Mouse (Mus musculus) midbrain, embryonic 14.5 days (tissue): ENCODE results near the gene Ndufv3. TPM values are rescaled to one million over a fixed set of nuclear protein-coding genes. Genes with fewer than 3 reads are reported as not detected.
A peak's percentile ranks its signal among the peaks of the same experiment; 100 is the strongest.

ENCODE experiments used
- ATAC-seq: fragments of 200-750 bp; cut with Nextera tagmentation; 2 replicates; pipeline ENCODE4 v1.8.0; 2017; ENCODE audit warnings: moderate number of reproducible peaks, moderate library complexity; ENCODE audit not compliant: low FRiP score, low TSS enrichment
- DNase-seq: peaks from one replicate; pipeline ENCODE4 v3.0.0-alpha.2; 2015
- H3K27ac ChIP-seq: fragments of 300-500 bp; sonication (generic); replicated peaks from 2 replicates; pipeline ENCODE4 v1.5.1; 2014; ENCODE audit warnings: mild to moderate bottlenecking, low read depth, low read length, moderate library complexity
- H3K27me3 ChIP-seq: fragments of 300-500 bp; sonication (generic); 2 replicates; pipeline ENCODE4 v1.6.1; 2014; ENCODE audit warnings: low read length, control low read depth, mixed read lengths; ENCODE audit not compliant: control insufficient read depth, insufficient read depth
- H3K36me3 ChIP-seq: fragments of 300-500 bp; sonication (generic); 2 replicates; pipeline ENCODE4 v1.6.1; 2014; ENCODE audit warnings: low read length, control low read depth; ENCODE audit not compliant: control insufficient read depth, insufficient read depth
- H3K4me1 ChIP-seq: fragments of 300-500 bp; sonication (generic); 2 replicates; pipeline ENCODE4 v1.6.1; 2014; ENCODE audit warnings: mild to moderate bottlenecking, antibody characterized with exemption, low read length, control low read depth; ENCODE audit not compliant: control insufficient read depth, insufficient read depth
- H3K4me2 ChIP-seq: fragments of 300-500 bp; sonication (generic); 2 replicates; pipeline ENCODE4 v1.6.1; 2014; ENCODE audit warnings: mild to moderate bottlenecking, low read length, moderate library complexity
- H3K4me3 ChIP-seq: fragments of 300-500 bp; sonication (generic); replicated peaks from 2 replicates; pipeline ENCODE4 v1.5.1; 2014; ENCODE audit warnings: low read depth, low read length
- H3K9ac ChIP-seq: fragments of 300-500 bp; sonication (generic); replicated peaks from 2 replicates; pipeline ENCODE4 v1.6.1; 2014; ENCODE audit warnings: mild to moderate bottlenecking, low read length, moderate library complexity
- H3K9me3 ChIP-seq: fragments of 300-500 bp; sonication (generic); 2 replicates; pipeline ENCODE4 v1.6.1; 2016; ENCODE audit warnings: low read length, control low read depth, mixed read lengths; ENCODE audit not compliant: control insufficient read depth
- WGBS: fragments of 180-500 bp; shearing (Covaris S2); extraction: QIAGEN DNeasy Blood & Tissue Kit; methylation state at CpG from one replicate; pipeline ENCODE4 v1.1.7; 2014; 5-methylcytosine and 5-hydroxymethylcytosine counted together
- polyA plus RNA-seq: library from polyadenylated mRNA; unstranded; fragments of >200 nt; fragmentation: Nextera tagmentation; extraction: Ambion mirVana; gene quantifications from 2 replicates; pipeline ENCODE4 v1.2.1, GENCODE M21; 2014

The Ndufv3 gene
- 419 and 525 TPM in 2 replicates for polyA plus RNA-seq

DNA sequence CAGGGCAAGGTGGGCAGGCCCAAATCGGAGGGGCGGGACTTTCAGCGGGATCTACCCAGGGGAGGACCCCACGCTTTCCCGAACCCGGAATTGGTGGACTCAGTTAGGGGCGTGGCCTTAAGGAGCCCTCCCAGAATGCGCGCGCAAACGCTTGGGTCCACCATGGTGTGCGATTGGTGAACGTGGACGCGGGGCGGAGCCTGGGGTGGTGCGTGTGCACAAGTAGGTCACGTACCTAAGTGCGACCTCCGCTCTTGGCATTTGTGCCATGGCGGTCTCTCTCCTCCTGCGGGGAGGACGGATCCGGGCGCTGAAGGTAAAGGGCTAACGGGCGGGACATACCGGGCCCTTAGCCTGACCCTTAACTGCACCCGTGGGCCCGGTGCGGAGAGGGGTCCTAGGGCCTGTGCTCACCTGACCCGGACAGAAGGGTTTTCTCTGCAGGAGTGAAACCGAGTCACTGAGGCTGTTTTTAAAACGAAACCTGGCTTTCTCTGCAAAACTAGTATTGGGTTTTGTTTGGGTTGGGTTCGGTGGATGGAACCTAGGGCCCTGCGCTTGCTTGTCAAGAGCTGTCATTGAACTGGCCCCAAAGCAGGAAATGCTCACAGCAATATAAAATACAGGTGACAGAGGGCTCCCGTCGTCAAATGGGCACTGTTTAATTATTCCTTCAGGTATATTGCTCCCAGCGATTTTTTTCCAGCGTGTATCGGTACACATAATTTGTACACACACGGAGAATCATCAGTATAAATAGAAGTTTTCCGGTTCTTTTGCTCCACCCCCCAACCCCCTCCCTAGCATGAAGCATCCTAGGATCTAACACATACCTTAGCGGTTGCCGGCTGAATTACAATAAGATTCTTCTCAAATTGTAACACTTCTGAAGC is at the start of gene Ndufv3, which contains the start of gene Wdr4:
Ndufv3 (plus strand) TSS at position 170 of the 893 bp plus-strand sequence.
Wdr4 (minus strand) TSS at position 35 of the 893 bp plus-strand sequence.
- under 1% methylated on average over 45 of the region's 45 CpGs for WGBS
- ATAC-seq, result peak; percentile 97
- H3K9me3 ChIP-seq, result no peaks in the 10 kb centered on the region

DNA sequence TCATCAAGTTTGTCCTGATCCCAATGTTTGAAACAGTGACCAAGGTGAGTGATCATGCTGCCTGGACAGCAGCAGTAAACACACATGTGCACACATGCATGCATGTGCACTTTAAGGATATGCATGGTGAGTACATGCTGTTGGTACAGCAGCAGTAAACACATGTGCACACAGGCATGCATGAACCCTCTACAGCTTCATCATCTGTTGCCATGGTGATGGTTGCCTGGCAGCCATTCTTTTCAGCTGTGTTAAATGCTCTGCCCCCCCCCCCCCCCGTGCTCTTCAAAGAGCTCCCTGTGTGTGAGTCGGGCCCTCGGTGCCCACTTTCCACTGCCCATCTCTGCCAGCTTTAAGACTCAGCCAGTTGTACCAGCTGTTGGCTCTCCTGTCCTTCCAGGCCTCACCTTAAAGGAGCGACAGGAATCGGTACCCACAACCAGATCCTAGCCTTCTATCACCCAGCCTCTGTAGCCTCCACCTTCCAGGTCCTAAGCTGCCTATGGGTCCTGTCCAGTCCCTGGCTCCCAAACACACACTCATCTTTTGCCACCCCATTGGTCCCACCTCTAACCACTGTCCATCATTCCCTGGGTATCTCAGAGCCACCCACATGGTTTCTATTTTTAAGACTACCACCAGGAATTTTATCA is 49.0 kb upstream of the Ndufv3 start:
- H3K36me3 ChIP-seq, result peaks cover 87% of the 10 kb centered on the region
- DNase-seq (peak; percentile 73), ATAC-seq (no peak)
- H3K4me3 ChIP-seq, result no peak overlapping the region
- WGBS, result 39% methylated on average over 5 of the region's 5 CpGs
- no peak overlapping the region for H3K9ac ChIP-seq
- no peak overlapping the region for H3K27ac ChIP-seq
- H3K9me3 ChIP-seq, result no peaks in the 10 kb centered on the region
- no peak overlapping the region for H3K4me2 ChIP-seq
- peaks cover 8% of the 10 kb centered on the region for H3K4me1 ChIP-seq
- H3K27me3 ChIP-seq, result no peaks in the 10 kb centered on the region

More for the DNA sequence above, at the start of gene Ndufv3, which contains the start of gene Wdr4:
- no peaks in the 10 kb centered on the region for H3K27me3 ChIP-seq
- H3K4me2 ChIP-seq, result peak within 1 kb of the TSS; percentile 66
- peaks cover 24% of the 10 kb centered on the region for H3K4me1 ChIP-seq
- peak within 1 kb of the TSS; percentile 74 for H3K4me3 ChIP-seq
- peak within 1 kb of the TSS; percentile 74 for H3K27ac ChIP-seq
- peak; percentile 100 for DNase-seq
- peak within 1 kb of the TSS; percentile 71 for H3K9ac ChIP-seq
- peaks cover 14% of the 10 kb centered on the region for H3K36me3 ChIP-seq

DNA sequence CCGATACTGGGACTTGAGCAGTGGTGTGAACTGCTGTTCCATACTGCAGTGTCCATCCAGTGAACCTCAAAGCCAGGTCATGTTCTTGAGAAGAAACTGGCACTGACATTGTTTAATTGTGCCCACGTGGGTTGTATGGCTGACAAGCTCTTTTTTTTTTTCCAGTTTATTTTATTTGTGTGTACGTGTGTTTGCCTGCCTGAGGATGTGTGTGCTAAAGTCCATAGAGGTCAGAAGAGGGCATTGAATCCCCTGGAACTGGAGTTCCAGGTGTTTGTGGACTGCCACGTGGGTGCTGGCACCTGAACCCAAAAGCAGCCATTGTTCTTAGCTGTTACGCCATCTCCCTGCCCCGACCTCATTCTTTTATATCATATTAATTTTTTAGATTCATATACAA is 45.5 kb upstream of the Ndufv3 start:
- H3K9me3 ChIP-seq, result no peaks in the 10 kb centered on the region
- no peak overlapping the region for H3K4me3 ChIP-seq
- H3K4me1 ChIP-seq, result peaks cover 8% of the 10 kb centered on the region
- H3K27me3 ChIP-seq, result no peaks in the 10 kb centered on the region
- H3K4me2 ChIP-seq, result no peak overlapping the region
- H3K27ac ChIP-seq, result no peak overlapping the region
- ATAC-seq (no peak), DNase-seq (no peak)
- H3K9ac ChIP-seq, result no peak overlapping the region
- peaks cover 62% of the 10 kb centered on the region for H3K36me3 ChIP-seq
- 87% methylated on average over 6 of the region's 6 CpGs for WGBS

DNA sequence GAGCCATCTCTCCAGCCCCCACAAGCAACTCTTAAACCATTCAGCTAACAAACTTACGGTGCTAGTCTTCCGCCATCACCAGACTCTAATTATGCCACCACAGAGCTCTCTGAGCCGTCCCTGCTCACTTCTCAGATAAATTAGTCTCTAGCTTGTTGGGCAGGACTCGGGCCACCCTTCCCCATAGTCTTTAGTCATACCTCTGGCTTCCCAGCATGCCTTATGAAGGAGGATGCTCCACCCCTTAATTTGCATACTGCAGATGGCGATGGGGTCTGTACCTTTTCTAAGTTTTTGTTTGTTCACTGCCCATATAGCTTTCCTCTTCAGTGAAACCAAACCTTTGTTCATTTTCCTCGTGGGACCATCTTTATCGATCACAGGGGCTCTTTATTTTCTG is 41.3 kb upstream of the Ndufv3 start:
- no peak overlapping the region for H3K4me3 ChIP-seq
- no peak overlapping the region for H3K4me2 ChIP-seq
- H3K4me1 ChIP-seq, result no peaks in the 10 kb centered on the region
- DNase-seq (no peak), ATAC-seq (no peak)
- no peak overlapping the region for H3K27ac ChIP-seq
- H3K27me3 ChIP-seq, result no peaks in the 10 kb centered on the region
- no peak overlapping the region for H3K9ac ChIP-seq
- peaks cover 24% of the 10 kb centered on the region for H3K36me3 ChIP-seq
- WGBS, result 81% methylated on average over 7 of the region's 7 CpGs
- no peaks in the 10 kb centered on the region for H3K9me3 ChIP-seq

DNA sequence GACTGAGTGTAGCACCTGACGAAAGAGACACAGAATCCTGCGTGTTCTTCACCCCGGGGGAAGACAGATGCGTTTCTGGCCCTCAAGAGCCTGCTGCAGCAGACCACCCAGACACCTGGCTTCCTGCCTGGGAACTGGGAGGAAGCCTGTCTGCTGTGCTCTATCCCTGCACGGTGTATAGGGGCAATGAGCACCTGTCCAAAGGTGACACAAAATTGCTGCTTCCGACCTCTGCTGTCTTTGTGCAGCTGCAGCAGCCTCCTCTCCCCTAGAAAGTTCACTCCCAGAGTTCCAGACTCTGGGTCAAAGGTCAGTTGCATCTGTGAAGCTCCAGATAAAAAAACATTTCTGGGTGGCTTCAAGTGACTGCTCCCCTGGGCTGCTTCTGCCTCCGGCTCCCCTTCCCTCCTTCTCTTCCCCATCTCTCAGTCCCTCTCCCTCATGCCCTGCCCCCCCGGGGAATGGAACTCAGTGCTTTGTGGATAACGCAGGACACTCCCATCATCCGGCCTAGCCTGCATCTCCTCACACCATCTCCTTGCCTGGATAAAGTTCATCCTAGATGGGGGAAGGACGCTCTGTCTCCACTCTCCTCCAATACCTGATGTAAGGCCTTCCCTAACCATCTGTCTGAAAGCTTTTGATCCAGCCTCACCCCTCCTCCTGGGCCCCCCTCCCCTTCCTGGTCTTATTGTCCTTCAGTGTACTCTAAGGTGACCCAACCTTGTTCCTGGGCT is 40.6 kb upstream of the Ndufv3 start:
- Histone ChIP-seq H3K4me1 (no peaks in the 10 kb centered on the region), H3K9ac (no peak overlapping the region), H3K9me3 (no peaks in the 10 kb centered on the region), H3K27me3 (no peaks in the 10 kb centered on the region), H3K4me3 (no peak overlapping the region), H3K4me2 (no peak overlapping the region), H3K27ac (no peak overlapping the region), H3K36me3 (peaks cover 17% of the 10 kb centered on the region)
- no peak for ATAC-seq
- 68% methylated on average over 11 of the region's 11 CpGs for WGBS
- DNase-seq, result no peak

DNA sequence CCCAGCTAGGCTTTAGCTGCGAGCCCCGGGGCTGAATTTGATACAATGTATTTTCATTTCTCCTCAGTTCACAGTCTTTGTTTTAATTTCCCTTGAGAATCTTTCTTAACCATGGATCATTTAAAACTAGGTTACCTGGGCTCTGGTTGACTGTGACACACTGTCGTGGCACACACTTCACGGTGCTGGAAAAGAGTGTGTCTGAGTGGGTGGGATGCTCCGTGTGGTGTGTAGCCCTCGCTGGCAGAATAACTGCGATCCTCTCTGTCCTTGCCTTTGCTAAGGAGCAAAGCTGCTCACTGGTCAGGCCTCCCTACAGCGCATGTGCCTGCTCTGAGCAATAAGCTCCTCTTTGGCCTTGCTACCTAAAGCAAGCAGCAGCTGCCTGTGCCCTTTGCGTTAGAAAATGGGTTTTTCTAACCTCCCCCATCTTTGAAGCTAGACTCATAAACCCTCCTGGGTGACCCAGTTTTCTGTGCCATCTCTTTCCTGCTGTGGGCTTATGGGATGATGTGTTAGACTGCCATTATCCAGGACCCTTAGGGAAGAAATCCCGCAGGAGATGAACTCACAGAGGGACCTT is 33.2 kb upstream of the Ndufv3 start:
- ATAC-seq, result no peak

DNA sequence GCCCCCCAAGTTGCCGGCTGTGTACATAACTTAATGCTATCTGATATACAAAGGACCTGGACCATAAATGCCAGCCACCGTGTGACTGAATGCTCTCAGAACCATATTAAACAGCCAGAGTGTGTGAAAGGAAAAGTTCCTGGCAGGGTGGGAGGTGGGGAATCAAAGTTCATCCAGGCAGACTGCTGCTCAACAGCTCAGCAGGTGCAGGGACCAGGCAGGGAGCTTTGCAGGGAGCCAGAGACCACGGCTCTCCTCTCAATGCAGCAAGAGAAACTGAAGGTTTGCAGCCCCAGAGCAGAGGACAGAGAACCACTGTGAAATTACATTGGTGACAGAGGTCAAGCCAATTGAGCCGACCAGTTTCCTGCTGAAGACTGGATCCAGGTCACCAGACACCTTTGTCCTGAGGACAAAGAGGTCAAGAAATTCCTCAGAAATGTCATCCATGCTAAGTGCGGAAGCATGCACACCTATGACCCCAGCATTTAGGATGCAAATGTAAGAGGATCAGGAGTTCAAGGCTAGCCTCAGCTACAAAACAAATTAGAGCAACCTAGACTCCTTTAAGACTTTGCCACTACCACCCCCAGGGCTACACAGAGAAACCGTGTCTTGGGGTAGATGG is 32.4 kb upstream of the Ndufv3 start:
- Histone ChIP-seq H3K36me3 (no peaks in the 10 kb centered on the region), H3K4me1 (peaks cover 6% of the 10 kb centered on the region; the same call in 1 of the 2 replicates), H3K4me3 (no peak overlapping the region), H3K4me2 (no peak overlapping the region), H3K9me3 (no peaks in the 10 kb centered on the region), H3K27ac (0 out of 2 replicates have a peak overlapping the region, but pooled peaks have one; percentile 20), H3K9ac (no peak overlapping the region), H3K27me3 (no peaks in the 10 kb centered on the region)
- DNase-seq (no peak), ATAC-seq (no peak)
- whole genome bisulfite sequencing, result 14% methylated on average over 6 of the region's 6 CpGs

More for the DNA sequence above, 33.2 kb upstream of the Ndufv3 start:
- Histone ChIP-seq H3K9ac (no peak overlapping the region; the same call in 1 of the 2 replicates), H3K4me2 (no peak overlapping the region), H3K9me3 (no peaks in the 10 kb centered on the region), H3K27ac (peak overlapping the region; percentile 71), H3K4me3 (no peak overlapping the region), H3K36me3 (no peaks in the 10 kb centered on the region), H3K27me3 (no peaks in the 10 kb centered on the region), H3K4me1 (peaks cover 6% of the 10 kb centered on the region; the same call in 1 of the 2 replicates)
- peak; percentile 41 for DNase-seq
- WGBS, result 65% methylated on average over 10 of the region's 10 CpGs

DNA sequence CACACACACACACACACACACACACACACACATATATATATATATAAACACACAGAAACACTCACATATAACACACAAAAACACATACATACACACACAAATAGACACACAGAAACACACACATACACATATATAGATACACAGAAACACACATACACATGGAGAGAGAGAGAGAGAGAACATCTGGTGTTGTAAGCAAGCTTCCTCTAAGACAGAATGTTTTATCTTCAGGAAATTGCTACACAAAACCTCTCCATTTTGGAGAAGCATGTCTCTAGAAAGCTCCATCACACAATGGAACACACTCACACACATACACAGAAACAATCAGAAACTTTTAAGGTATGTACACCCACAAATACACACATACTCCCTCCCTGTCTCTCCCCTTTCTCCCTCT is 28.6 kb upstream of the Ndufv3 start:
- ATAC-seq (no peak), DNase-seq (no peak)
- no peaks in the 10 kb centered on the region for H3K27me3 ChIP-seq
- no peak overlapping the region for H3K27ac ChIP-seq
- no peak overlapping the region for H3K4me3 ChIP-seq
- no peak overlapping the region for H3K9ac ChIP-seq
- H3K9me3 ChIP-seq, result no peaks in the 10 kb centered on the region
- H3K4me1 ChIP-seq, result peaks cover 6% of the 10 kb centered on the region; the same call in 1 of the 2 replicates
- peaks cover 15% of the 10 kb centered on the region for H3K36me3 ChIP-seq
- H3K4me2 ChIP-seq, result no peak overlapping the region
